24 mouse cellular contexts compared by ENCODE assay signal in genomic region chr9:71692165-71692564, GRCm38 (mm10).
DNase-seq lines count a peak whose midpoint lies in the region; ATAC-seq and TF ChIP-seq lines count a peak whose summit lies in the region.
"Had no signal": no experiment of that assay in that cellular context is flagged by ENCODE, and none has a peak within 500 bp of the region (broad histone marks: within the 10 kb centered on the region; RNA-seq: fewer than 3 reads in every experiment).

No protein-coding gene starts in this region.

- H3K4me2 ChIP-seq in kidney, embryonic 15.5 days: no peak overlapping the region
- no peak overlapping the region for H3K4me2 ChIP-seq in kidney, postnatal 0 days (ENCODE audit: low read length)
- H3K4me2 ChIP-seq in kidney, embryonic 14.5 days (replicated peaks; ENCODE audit: low read depth, low read length): no peak overlapping the region
- H3K4me2 ChIP-seq: embryonic facial prominence, embryonic 12.5 days; forebrain, embryonic 13.5 days; forebrain, embryonic 15.5 days had no signal

- H3K4me1 ChIP-seq in kidney, adult 2 months (ENCODE audit: control insufficient read depth, insufficient read depth, low read length): peaks cover 75% of the 10 kb centered on the region
- H3K4me1 ChIP-seq in kidney, embryonic 15.5 days: peaks cover 69% of the 10 kb centered on the region
- H3K4me1 ChIP-seq in kidney, postnatal 0 days (replicated peaks; ENCODE audit: insufficient read depth, low read length): peaks cover 40% of the 10 kb centered on the region; the same call in 1 of the 2 replicates
- H3K4me1 ChIP-seq in kidney, embryonic 14.5 days (ENCODE audit: control insufficient read depth, insufficient read depth, low read length): peaks cover 41% of the 10 kb centered on the region
- H3K4me1 ChIP-seq: forebrain, embryonic 13.5 days; forebrain, embryonic 15.5 days had no signal

- DNase-seq in kidney, adult 2 months: peak; percentile 59
- DNase-seq in kidney, postnatal 4 days: no peak
- no peak for DNase-seq in kidney, postnatal 25 days
- no peak for DNase-seq in kidney, postnatal 0 days (ENCODE audit: low spot score)
- DNase-seq: adrenal gland, adult 8-10 months; adrenal gland, postnatal 14 days; adrenal gland, postnatal 36 days; B cell, adult 2 months; cerebellum, adult 11-12 months; cerebellum, adult 2 months; cerebellum, adult 9-10 months; cerebellum, postnatal 10 days; cerebellum, postnatal 25 days had no signal

- no peaks in the 10 kb centered on the region; the same call in 1 of the 2 replicates for H3K36me3 ChIP-seq in kidney, adult 2 months (ENCODE audit: control insufficient read depth, insufficient read depth, low read length)
- H3K36me3 ChIP-seq in kidney, embryonic 15.5 days: no peaks in the 10 kb centered on the region
- H3K36me3 ChIP-seq in kidney, postnatal 0 days (ENCODE audit: insufficient read depth, low read length): no peaks in the 10 kb centered on the region
- no peaks in the 10 kb centered on the region for H3K36me3 ChIP-seq in kidney, embryonic 14.5 days (ENCODE audit: control insufficient read depth, insufficient read depth, low read length)
- H3K36me3 ChIP-seq: embryonic facial prominence, embryonic 10.5 days; embryonic facial prominence, embryonic 12.5 days; forebrain, embryonic 15.5 days; G1E had no signal

- ATAC-seq in kidney, embryonic 15.5 days (replicated peaks; ENCODE audit: low FRiP score): no peak
- ATAC-seq in kidney, postnatal 0 days (replicated peaks; ENCODE audit: low FRiP score, low read depth): peak; percentile 22; the same call in 1 of the 2 replicates
- no peak for ATAC-seq in kidney, embryonic 14.5 days (ENCODE audit: low FRiP score, low TSS enrichment)
- ATAC-seq: activated CD4-positive, CD25-positive, alpha-beta regulatory T cell, adult 4 months; CD4-positive, CD25-positive, alpha-beta regulatory T cell, adult 4 months; forebrain, embryonic 13.5 days; forebrain, embryonic 15.5 days; Patski had no signal

- no peak for TF ChIP-seq POLR2A in kidney, adult 2 months (IDR thresholded peaks at IDR 0.05; ENCODE audit: low read depth, low read length)

- peak overlapping the region; percentile 66 for H3K27ac ChIP-seq in kidney, adult 2 months (ENCODE audit: insufficient read depth, low read depth, low read length)
- H3K27ac ChIP-seq in kidney, embryonic 15.5 days: peak overlapping the region; percentile 1; the same call in 1 of the 2 replicates
- H3K27ac ChIP-seq in kidney, postnatal 0 days: peak overlapping the region; percentile 25; the same call in 1 of the 2 replicates
- no peak overlapping the region for H3K27ac ChIP-seq in kidney, embryonic 14.5 days (ENCODE audit: low read depth, low read length)
- H3K27ac ChIP-seq: embryonic facial prominence, embryonic 10.5 days; embryonic facial prominence, embryonic 12.5 days; forebrain, embryonic 13.5 days; forebrain, embryonic 15.5 days had no signal

- H3K4me3 ChIP-seq in kidney, adult 2 months (ENCODE audit: insufficient read depth, low read depth, low read length): no peak overlapping the region
- H3K4me3 ChIP-seq in kidney, embryonic 15.5 days (replicated peaks): no peak overlapping the region
- H3K4me3 ChIP-seq in kidney, postnatal 0 days (replicated peaks; ENCODE audit: low read depth, low read length): no peak overlapping the region
- no peak overlapping the region for H3K4me3 ChIP-seq in kidney, embryonic 14.5 days (ENCODE audit: low read length)
- H3K4me3 ChIP-seq: embryonic facial prominence, embryonic 10.5 days; embryonic facial prominence, embryonic 12.5 days; forebrain, embryonic 13.5 days; forebrain, embryonic 15.5 days had no signal

- no peak for TF ChIP-seq CTCF in kidney, adult 2 months (conservative IDR thresholded peaks at IDR 0.05; ENCODE audit: insufficient read depth, insufficient read length, low read depth, low read length)
- TF ChIP-seq CTCF in kidney, postnatal 0 days (IDR thresholded peaks at IDR 0.05; ENCODE audit: low read depth): no peak

- WGBS in kidney, adult 2 months: 43% methylated on average over 7 of the region's 7 CpGs
- 82% methylated on average over 7 of the region's 7 CpGs for WGBS in kidney, embryonic 15.5 days
- WGBS in kidney, postnatal 0 days: 74% methylated on average over 7 of the region's 7 CpGs
- 88% methylated on average over 7 of the region's 7 CpGs for WGBS in kidney, embryonic 14.5 days

- H3K9me3 ChIP-seq in kidney, embryonic 15.5 days (replicated peaks): no peaks in the 10 kb centered on the region
- H3K9me3 ChIP-seq in kidney, postnatal 0 days (replicated peaks; ENCODE audit: low read length): no peaks in the 10 kb centered on the region
- no peaks in the 10 kb centered on the region for H3K9me3 ChIP-seq in kidney, embryonic 14.5 days (ENCODE audit: control insufficient read depth, low read length)
- H3K9me3 ChIP-seq: embryonic facial prominence, embryonic 10.5 days; embryonic facial prominence, embryonic 12.5 days; forebrain, embryonic 13.5 days; forebrain, embryonic 15.5 days; G1E had no signal

- no peaks in the 10 kb centered on the region for H3K27me3 ChIP-seq in kidney, adult 2 months (replicated peaks; ENCODE audit: control insufficient read depth, insufficient read depth, low read length)
- no peaks in the 10 kb centered on the region for H3K27me3 ChIP-seq in kidney, embryonic 15.5 days
- no peaks in the 10 kb centered on the region for H3K27me3 ChIP-seq in kidney, postnatal 0 days (ENCODE audit: insufficient read depth, low read length)
- H3K27me3 ChIP-seq in kidney, embryonic 14.5 days (ENCODE audit: control insufficient read depth, insufficient read depth, low read length): no peaks in the 10 kb centered on the region
- H3K27me3 ChIP-seq: CH12.LX; embryonic facial prominence, embryonic 12.5 days; forebrain, embryonic 13.5 days; forebrain, embryonic 15.5 days; Patski had no signal

- H3K9ac ChIP-seq in kidney, embryonic 15.5 days: no peak overlapping the region
- no peak overlapping the region for H3K9ac ChIP-seq in kidney, postnatal 0 days (ENCODE audit: low read depth, low read length)
- no peak overlapping the region for H3K9ac ChIP-seq in kidney, embryonic 14.5 days (ENCODE audit: low read depth, low read length)
- H3K9ac ChIP-seq: embryonic facial prominence, embryonic 12.5 days; forebrain, embryonic 13.5 days; forebrain, embryonic 15.5 days had no signal
